ENCODE assay signal across 21 mouse cellular contexts in the genomic region with DNA sequence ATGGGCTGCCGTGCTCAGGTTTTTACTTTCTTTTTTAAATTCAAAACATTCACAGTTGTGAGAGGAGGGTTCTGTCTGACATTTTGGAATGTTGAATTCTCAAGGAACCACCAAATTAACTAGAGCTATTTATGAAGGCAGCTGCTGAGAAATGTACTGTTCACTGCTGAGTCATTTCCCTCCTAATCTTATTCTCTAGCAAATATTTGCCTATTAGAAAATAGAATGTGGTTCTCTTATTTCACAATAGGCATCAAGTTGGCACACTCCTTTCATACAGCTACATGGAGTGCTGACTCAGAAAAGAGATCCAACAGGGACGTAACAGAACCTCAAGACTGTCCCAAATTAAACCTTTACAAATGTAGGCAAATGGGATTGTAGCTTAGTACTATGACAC.
A peak's percentile ranks its signal among the peaks of the same experiment; 100 is the strongest.
DNase-seq lines count a peak whose midpoint lies in the region; ATAC-seq and TF ChIP-seq lines count a peak whose summit lies in the region.
"Had no signal": no experiment of that assay in that cellular context is flagged by ENCODE, and none has a peak within 500 bp of the region (broad histone marks: within the 10 kb centered on the region; RNA-seq: fewer than 3 reads in every experiment).

No protein-coding gene starts in this region.

- 44% methylated on average over 2 of the region's 2 CpGs for WGBS in liver, adult 2 months

- no peak for TF ChIP-seq CTCF in liver, adult 2 months (IDR thresholded peaks at IDR 0.05; ENCODE audit: low read depth, low read length)

- H3K27me3 ChIP-seq in liver, adult 2 months (ENCODE audit: control insufficient read depth, insufficient read depth, low read length) = no peaks in the 10 kb centered on the region
- H3K27me3 ChIP-seq: forebrain, embryonic 15.5 days; intestine, embryonic 15.5 days; kidney, embryonic 15.5 days; liver, embryonic 12.5 days; megakaryocyte, embryonic 14.5 days; neural tube, embryonic 12.5 days had no signal

- ATAC-seq in hematopoietic stem cell, adult 5-6 weeks (replicated peaks in 1 of 2; ENCODE audit: insufficient read depth in 1 of 2, low FRiP score in 2 of 2, low TSS enrichment in 1 of 2, low read depth in 1 of 2, poor library complexity in 2 of 2, severe bottlenecking in 2 of 2) = peak; percentile 32 to 36; a peak in 1 of 4 replicates
- ATAC-seq: forebrain, embryonic 15.5 days; intestine, embryonic 15.5 days; liver, embryonic 12.5 days had no signal

- no peaks in the 10 kb centered on the region for H3K79me2 ChIP-seq in liver, adult 2 months (ENCODE audit: control insufficient read depth, insufficient read depth, low read length)

- no peak overlapping the region for H3K27ac ChIP-seq in liver, adult 2 months (replicated peaks; ENCODE audit: insufficient read depth, low read depth, low read length)
- H3K27ac ChIP-seq: forebrain, embryonic 15.5 days; intestine, embryonic 15.5 days; kidney, embryonic 15.5 days; liver, embryonic 12.5 days; neural tube, embryonic 12.5 days had no signal

- H3K4me1 ChIP-seq in liver, adult 2 months (ENCODE audit: control insufficient read depth, insufficient read depth, low read length) = no peaks in the 10 kb centered on the region
- H3K4me1 ChIP-seq: forebrain, embryonic 15.5 days; intestine, embryonic 15.5 days; kidney, embryonic 15.5 days; liver, embryonic 12.5 days; neural tube, embryonic 12.5 days had no signal

- no peak overlapping the region for H3K4me3 ChIP-seq in liver, adult 2 months (ENCODE audit: insufficient read depth, low read depth, low read length)
- H3K4me3 ChIP-seq: erythroblast, embryonic 14.5 days; forebrain, embryonic 15.5 days; intestine, embryonic 15.5 days; kidney, embryonic 15.5 days; liver, embryonic 12.5 days; megakaryocyte, embryonic 14.5 days; neural tube, embryonic 12.5 days had no signal

- no peak for TF ChIP-seq POLR2A in liver, adult 2 months (IDR thresholded peaks at IDR 0.05; ENCODE audit: extremely low read depth, insufficient read depth, low read length)

- no peaks in the 10 kb centered on the region for H3K36me3 ChIP-seq in liver, adult 2 months (ENCODE audit: control insufficient read depth, insufficient read depth, low read length)
- H3K36me3 ChIP-seq: forebrain, embryonic 15.5 days; intestine, embryonic 15.5 days; kidney, embryonic 15.5 days; liver, embryonic 12.5 days; neural tube, embryonic 12.5 days had no signal

- H3K9ac ChIP-seq in liver, adult 2 months (ENCODE audit: low read depth, low read length) = no peak overlapping the region
- H3K9ac ChIP-seq: forebrain, embryonic 15.5 days; intestine, embryonic 15.5 days; kidney, embryonic 15.5 days; liver, embryonic 12.5 days; lung, embryonic 14.5 days; neural tube, embryonic 12.5 days had no signal

- peak; percentile 75 for DNase-seq in liver, adult 2 months (ENCODE audit: extremely low read depth, low read depth, low spot score)
- no peak for DNase-seq in liver
- DNase-seq in NIH3T3 (ENCODE audit: low read depth) = peak; percentile 74
- DNase-seq in heart, adult 9 months (ENCODE audit: low spot score in 2 of 2) = no peak
- no peak for DNase-seq in kidney, adult 18-20 months
- DNase-seq in thymus, postnatal 4 days = no peak
- DNase-seq: adrenal gland, postnatal 10 days; cerebellum, adult 9-11 months; heart, adult 11 months; left cerebral cortex, postnatal 4 days; lung, embryonic 14.5 days; right cerebral cortex, postnatal 25 days; thymus, postnatal 14 days had no signal

Comparison
In these comparisons a context has a peak if more than half of its experiments do, and no peak if none do; other contexts are left out.
1. DNase-seq: peak in liver, adult 2 months (single experiment) and NIH3T3 (single experiment); none in liver (single experiment), heart, adult 9 months (0 of 2), kidney, adult 18-20 months (single experiment) and thymus, postnatal 4 days (single experiment).